Mouse (Mus musculus) liver, adult 2 months (tissue): ENCODE results near the gene Rptn.

Experiments
- CTCF ChIP-seq: fragments of 200-500 bp; IDR thresholded peaks from 2 replicates; pipeline ENCODE4 v1.5.1; 2011; ENCODE audit warnings: low read depth, low read length, control low read depth
- POLR2A ChIP-seq: fragments of 200-500 bp; IDR thresholded peaks from 2 replicates; pipeline ENCODE4 v1.6.1; 2011; ENCODE audit warnings: low read length, control low read depth; ENCODE audit not compliant: insufficient read depth; ENCODE audit errors: extremely low read depth

DNA sequence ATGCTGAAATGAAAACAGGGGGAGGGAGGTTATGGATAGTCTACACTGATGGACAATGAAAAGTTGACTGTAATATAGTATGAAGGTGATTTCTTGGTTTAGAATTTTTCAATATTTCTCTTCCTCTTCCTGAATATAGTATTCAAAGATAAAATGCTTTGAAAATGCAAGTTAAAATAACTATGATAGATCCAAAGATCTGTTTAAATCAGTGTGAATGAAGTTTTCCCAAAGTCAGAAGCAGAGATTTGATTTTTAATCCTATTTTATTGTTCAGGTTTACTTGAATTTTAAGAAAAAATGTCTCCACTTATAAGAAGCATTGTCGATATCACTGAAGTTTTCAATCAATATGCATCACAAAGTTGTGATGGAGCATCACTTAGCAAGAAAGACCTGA, 48.5 kb downstream of the Rptn start, which contains the start of gene Tchh:
- TF ChIP-seq CTCF: no peak
- no peak for TF ChIP-seq POLR2A
